Mouse (Mus musculus): ENCODE data around the gene Ppip5k1.

Gene Ppip5k1

DNA sequence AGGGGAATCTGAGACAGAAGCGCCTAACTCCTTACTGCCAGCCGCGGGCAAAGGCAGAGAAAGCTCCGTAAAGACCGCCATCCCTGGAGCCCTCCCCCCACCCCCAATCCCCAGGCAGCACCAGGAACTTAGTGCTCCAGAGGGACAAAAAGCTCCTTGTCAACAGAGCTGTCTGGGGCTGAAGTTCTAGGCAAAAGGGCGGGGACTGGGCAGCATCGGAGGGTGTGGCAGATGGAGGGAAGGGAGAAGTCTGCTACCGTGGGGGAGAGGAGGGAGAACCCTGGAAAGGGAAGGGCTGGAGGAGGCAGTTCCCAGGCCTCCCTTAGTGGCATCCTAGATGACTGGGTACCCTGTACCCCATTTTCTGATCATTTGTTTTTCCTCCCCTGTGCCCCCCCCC, 57.1 kb downstream of the Ppip5k1 start:
- no peak for DNase-seq (ENCODE audit: low spot score)

DNA sequence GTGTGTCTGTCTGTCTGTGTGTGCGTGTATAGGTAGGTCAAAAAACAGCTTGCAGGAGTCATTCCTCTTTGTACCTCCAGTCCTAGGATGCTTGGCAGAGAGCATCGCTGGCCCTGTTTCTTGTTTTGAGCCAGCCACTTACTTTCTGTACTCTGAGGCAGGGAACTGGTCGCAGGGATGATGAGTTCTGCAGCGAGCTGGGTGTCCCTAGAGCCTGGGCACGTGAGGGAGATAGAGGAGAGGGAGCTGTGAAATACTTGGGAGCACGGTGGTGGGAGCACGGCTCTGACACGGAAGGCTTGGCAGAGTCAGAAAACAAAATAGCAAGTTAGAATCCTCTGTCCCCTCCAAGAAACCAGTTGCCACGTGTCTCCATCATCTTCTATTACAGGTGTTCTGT, 57.5 kb downstream of the Ppip5k1 start:
- DNase-seq (ENCODE audit: low spot score) = no peak

DNA sequence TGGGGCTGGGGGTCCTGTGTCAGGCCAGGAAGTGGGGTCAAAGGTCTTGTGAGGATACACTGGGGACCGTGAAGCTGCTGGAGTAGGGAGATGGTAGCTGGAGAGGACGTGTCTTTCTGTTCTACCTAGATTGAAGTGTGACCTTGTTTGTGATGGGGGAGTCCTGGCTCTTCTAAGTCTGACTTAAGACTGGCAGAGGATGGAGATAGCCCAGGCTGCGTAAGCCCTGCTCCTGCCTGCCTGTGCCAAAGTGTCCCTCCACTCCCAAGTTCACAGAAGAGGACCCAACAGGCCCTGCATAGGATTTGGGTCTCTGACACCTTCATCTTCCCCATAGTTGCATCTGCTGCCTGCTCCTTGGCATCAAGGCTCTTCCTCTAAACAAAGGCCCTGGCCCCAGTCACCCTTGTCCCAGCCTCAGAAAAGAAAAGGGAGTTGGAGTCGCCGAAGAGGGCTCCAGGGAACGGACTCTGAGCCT, 58.4 kb downstream of the Ppip5k1 start:
- DNase-seq (ENCODE audit: low spot score) = no peak

DNA sequence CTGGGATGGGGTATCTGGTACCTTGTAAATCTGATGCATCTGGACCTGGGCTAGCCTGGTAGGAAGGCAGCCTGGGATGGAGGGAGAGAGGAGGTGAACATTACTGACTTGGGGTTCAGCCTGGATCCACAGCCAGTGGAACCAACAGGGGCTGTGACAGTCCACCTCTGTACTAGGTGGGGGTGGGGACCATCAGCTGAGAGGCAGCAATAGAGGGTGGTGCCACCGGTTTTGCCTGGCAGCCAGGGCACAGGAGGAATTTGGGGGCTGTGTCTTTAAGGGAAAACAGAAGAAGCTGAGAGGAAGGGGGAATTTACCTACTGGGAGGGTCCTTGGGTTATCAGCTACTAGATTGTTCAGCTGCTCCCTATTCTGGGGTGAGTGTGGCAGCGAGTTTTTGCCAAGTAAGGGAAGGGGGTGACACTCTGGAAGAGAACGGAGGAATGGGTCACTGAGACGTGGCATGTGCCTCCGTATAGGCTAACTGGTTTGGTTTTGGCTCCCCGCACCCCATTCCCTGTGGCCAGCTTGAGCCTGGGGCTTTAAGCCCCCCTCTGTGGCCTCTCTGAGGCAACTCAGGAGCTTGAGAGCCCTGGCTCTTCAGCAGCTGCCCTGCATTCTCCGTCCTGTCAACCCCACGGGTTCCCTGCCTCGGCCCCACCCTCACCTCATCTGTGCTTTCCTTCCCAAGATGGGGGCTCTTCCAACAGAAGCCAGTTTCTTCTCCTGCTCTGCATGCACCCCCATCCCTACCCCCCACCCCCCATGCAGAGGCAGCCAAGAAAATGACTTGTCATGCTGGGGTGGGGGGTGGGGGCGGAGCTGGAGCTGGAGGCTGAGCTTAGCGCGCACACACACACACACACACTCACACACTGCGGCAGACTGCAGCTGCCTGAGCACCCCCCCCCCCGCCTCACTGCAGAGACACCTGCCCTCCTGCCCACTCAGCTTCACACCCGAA, 59.3 kb downstream of the Ppip5k1 start:
- peak; percentile 66 for DNase-seq (ENCODE audit: low spot score)

DNA sequence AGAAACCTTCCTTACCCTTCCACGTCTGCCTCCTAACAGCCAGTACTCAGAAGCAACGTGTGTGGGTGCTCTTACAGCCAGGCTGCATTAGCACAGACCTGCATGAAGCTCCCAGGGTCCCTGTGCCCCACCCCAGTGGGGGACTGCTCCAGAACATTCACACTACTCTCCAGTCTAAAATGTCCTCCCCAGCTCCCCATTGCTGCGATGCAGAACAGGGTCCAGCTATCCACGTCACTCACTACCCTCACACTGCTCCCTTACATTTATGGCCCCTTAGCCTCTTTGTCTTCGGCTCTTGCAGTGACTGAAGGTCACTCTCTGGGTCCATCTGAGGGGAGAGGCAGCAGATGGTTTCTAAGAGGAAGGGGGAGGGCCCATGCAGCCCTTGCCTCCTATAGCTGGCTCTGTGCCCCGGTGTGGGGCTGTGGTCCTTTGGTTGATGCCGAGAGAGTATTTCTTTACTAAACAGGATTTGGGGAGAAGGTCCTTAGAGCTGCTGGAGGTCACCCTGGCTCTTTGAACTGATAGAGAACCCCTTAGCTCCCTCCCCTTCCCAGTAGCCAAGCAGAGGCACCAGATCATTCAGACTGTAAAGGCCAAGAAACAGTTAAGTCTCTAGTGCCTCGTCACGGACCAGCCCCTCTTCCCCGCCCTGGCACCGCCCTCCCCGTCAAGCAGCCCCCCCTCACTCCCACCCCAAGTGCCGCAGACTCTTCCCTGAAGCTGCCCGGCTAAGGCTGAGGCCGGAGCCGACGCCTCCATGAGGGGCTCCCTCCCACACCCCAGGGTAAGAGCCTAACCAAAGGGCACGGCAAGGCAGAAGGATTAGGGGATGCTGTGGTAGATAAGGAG, 60.2 kb downstream of the Ppip5k1 start:
- peak; percentile 78 for DNase-seq (ENCODE audit: low spot score)

DNA sequence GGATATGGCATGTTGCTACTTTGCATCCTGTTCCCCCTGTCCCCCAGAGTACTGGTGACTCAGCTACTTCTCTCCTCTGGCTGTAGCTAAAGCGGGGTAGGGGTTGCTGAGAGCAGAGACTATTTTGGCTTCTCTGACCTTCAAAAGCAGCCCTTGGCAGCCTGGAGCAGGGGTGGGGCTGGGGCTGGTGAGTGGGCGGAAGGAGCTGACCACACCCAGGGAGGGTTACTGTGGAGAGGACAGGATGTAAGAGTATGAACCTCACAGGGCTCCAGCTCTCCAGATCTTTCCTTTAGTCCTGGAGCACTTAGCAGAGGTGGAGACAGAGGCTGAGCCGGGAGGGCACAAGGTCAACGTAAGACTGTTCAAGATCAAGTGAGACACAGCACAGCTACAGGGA, 61.0 kb downstream of the Ppip5k1 start:
- DNase-seq (ENCODE audit: low spot score) = no peak

DNA sequence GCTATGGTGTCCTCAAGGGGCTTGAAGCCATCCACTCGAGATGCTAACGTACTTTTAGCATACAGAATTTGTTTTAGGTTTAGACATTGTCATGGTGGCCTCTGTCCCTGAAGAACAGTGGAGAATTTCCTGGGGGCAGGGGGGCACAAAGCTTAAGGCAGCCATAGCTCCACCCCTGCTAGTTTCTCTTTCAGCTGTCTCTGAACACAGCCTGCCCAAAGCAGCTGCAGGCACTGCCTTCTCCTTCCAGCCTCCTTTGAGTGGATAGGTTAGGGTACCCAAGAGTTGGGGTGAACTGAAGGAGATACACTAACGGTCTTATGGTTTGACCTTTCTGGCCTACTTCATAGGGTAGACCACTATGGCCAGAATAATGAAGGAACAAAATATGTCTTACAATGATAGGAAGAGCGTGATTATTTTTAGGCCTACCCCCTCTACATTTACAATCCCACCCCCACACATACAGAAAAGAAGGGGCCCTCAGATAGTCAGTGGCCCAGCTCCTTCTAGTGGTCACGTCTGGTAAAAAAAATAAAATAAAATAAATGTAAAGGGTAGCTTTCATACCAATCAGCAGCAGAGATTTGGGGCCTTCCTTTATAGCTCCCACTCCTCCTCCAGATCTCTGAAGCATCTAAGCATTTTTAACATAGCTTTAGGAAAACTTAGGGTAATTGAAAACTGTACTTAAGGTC, 62.7 kb downstream of the Ppip5k1 start:
- DNase-seq (ENCODE audit: low spot score) = no peak

DNA sequence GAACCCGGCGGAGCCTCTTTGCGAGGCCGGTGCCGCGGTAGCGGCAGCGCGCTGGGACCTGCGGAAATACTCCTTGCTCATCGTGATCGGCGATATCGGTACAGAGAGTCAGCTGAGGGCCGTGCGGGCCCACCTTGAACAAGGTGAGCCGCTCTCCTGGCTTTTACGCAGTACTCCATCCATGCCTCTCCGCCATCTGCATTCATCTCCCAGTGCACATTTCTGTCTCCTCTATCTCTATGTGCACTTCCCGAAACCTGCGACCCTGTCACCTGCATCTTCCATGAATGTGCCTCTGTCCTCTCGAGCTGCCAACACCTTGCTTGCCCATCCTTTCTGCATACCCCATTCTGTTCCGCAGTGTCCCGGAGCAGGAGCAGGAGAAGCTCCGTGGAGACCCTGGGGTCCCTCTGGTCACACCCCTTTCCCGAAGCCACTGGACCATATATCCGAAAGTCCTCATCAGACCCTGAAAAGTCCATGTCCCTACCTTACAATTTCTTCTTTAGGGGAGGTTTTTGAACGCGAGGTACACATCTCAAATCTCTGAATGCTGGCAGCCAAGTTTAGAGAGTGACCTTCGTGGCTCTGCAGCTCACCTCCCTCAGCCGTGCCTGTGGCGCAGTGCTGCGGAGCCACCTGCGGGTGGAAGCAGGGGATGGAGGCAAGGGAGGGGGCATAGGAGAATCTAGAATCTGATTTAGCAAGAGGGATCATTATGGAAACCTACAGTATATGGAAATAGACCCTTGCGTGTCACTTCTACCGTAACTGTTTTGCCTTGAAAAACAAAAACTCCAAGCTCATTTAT, 65.3 kb downstream of the Ppip5k1 start:
- DNase-seq (ENCODE audit: low spot score) = peak; percentile 21

DNA sequence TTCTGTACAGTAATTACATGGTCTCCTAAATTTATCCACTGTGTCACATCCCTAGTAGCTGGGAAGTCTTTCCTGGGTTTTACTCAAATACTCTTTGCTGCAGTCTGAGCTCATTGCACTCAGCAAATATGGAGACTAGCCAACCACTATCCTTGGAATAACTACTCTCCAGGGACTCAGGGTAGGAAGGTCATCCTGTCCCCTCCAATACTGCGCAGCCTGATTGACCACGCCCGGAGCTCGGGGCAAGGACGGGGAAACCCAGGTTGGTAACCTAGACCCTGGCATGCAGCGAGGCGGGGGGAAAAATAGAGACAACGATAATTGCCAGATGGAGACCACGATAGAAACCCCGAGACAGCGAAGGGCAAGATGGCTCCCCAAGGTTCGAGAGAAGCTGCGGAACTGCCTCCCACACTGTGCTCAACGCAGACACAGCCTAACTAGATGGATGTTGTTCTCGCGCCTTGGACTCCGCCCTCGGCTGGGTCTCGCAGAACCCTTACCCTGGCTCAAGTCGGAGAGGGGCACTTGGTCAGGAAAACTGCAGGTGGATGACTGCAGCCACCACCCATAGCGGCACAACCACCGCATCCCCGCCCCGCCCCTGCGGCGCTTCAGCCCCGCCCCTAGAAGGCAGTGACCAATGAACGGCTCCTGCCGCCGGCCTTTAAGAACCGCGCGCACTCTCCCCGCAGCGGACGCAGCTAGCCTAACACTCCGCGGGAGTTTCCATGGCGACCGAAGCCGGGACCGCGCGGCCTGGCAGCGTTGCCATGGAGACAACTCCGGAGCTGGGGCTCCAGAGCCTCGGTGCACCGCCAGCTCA, 66.1 kb downstream of the Ppip5k1 start, which contains the start of gene Map1a:
TSS of gene Map1a (plus strand) at position 700 of the 829 bp plus-strand sequence.
- peak; percentile 97 for DNase-seq (ENCODE audit: low spot score)

DNA sequence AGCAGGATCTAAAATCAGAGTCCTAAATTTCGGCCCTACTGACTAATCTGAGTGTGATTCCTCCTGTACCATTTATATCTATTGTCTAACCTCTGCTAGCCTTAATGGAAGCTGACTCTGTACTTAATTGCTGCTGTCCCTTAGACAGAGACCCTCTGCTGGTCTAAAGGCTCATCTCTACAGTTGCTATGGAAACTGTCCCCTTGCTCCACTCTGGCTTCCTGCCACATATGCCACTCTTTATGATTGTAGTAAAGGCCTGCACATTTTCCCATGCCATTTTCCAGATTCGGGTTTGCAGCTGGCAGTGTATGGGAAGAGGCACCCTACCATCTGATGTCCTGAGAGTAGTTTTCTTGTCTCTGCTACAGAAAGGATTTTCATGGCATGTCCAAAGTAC, 67.3 kb downstream of the Ppip5k1 start:
- no peak for DNase-seq (ENCODE audit: low spot score)

DNA sequence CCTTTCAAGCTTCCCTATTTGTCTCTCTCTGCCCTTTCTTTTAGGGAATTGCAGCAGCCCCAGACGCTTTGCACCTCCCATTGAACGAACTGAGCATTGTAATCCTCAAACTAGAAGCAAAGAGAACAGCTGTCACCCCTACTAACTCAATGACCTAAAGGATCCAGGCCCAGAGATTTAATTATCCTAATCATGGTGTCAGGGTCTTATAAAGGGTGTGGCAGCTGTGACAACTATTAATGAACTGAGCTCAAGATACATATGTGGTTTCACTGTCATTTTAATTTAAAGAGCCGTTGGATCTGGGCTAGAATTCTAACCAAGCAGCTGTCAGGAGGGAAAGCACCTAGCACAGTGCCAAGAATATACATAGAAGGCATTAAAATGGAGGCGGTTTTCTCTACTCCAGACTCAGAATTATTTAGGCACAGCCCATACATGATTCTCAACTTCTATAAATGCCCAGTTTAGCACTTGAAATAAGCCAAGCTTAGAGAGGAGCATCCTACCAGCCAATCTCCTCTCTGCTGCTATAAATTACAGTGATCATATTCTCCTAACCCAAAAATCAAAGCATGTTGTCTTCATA, 83.2 kb downstream of the Ppip5k1 start:
- no peak for DNase-seq (ENCODE audit: low spot score)

DNA sequence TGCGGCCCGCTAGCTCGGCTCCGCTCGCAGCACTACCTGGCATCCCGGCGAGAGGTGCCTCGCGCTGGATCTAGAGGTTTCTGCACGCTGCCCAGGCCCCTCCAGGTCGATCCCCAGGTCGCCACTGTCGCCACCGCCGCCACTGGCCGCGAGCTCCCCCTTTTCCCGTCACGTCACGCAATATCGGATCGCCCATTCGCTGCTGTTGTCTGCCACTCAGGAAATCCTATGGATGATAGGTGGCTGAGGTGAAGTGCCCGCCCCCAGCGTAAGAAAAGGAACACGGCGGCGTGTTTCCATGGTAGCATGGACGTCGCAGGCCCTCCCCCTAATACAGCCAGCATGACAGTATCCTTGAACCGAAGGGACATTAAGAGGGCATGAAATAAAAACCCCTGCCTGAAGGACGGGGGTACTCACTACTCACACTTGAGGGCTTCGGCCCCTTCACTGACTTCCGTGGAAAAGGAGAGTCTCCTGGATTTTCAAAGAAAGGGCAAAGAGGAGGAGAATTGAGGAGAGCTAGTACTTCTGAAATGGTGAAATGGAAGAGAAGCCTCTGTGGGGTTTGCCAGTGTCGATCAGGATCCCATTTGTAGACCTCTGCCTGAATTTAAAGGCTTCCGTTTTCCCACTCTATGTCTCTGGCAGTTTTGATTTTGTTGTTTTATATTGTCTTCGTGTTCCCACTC, 83.8 kb downstream of the Ppip5k1 start, which contains the start of gene Trp53bp1:
TSS of gene Trp53bp1 (minus strand) at position 172 of the 692 bp plus-strand sequence.
- peak; percentile 96 for DNase-seq (ENCODE audit: low spot score)

DNA sequence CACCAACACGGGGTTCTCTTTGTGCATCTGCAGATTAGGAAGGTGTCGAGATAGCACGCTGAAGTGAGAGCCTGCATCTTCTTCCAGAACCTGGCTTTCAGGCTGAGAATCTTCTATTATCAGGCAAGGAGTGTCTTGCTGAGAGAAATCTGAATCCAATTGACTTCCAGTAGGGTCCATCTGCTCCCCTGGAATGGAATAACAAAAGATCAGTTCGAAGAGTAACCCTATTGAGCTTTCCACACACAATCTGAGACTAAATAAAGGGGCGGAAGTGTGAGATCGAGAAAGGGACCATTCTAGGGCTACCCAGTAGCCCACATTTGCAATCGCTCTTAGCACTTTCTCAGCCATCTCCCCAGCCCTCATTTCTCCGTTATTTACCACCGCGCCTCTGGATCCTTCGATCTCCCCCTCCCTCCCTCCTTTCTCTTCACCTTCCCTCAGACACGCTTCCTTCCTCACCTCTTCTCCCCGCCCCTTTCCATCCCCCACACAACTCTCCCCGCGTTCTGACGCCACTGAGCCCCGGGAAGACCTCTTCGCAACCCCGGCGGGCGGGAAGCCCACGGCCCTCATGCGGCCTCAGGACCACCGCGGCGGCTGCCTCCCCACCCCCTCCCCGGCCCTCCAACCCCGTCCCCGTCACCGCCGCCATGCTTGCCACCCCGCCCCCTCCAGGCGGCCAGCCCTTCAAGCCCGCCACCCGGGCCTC, 84.5 kb downstream of the Ppip5k1 start:
- no peak for DNase-seq (ENCODE audit: low spot score)

DNA sequence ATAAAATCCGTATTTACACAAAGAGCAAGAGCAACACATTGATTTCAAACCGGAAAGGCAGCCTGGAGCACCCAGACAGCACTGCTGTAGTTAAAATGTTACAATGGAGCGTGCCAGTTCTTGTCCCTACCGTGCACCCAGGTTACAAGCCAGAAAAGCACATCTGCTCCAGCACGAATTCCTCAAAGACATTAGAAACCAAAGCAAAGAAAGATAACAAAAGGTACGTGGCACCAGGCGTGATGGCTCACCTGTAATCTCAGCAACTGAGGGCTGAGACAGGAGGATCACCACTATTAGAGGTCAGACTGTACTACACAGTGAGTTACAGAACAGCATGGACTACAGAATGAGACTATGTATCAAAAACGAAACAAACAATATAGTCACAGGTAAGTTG, 86.8 kb downstream of the Ppip5k1 start:
- no peak for DNase-seq (ENCODE audit: low spot score)

All from layer of hippocampus, adult 11-12 months (tissue).